Mouse (Mus musculus): Measurements from ENCODE around the gene Mgat5.

Mgat5 gene

GRCm38 (mm10) chr1:127259669-127260068 is 54.9 kb downstream of the Mgat5 start:
- peak; percentile 55 for DNase-seq (ENCODE audit: extremely low read depth, low read depth)

GRCm38 (mm10) chr1:127260969-127261368 is 56.2 kb downstream of the Mgat5 start:
- DNase-seq (ENCODE audit: extremely low read depth, low read depth) = no peak

GRCm38 (mm10) chr1:127262170-127262837 is 57.5 kb downstream of the Mgat5 start:
- no peak for DNase-seq (ENCODE audit: extremely low read depth, low read depth)

- DNase-seq (ENCODE audit: extremely low read depth, low read depth) = no peak
These were observed 63.2 kb downstream of the Mgat5 start for GRCm38 (mm10) chr1:127267985-127268384.

GRCm38 (mm10) chr1:127269343-127269742 is 64.5 kb downstream of the Mgat5 start:
- DNase-seq (ENCODE audit: extremely low read depth, low read depth) = no peak

GRCm38 (mm10) chr1:127270273-127271020 is 65.6 kb downstream of the Mgat5 start:
- no peak for DNase-seq (ENCODE audit: extremely low read depth, low read depth)

- no peak for DNase-seq (ENCODE audit: extremely low read depth, low read depth)
These were observed 66.3 kb downstream of the Mgat5 start for GRCm38 (mm10) chr1:127271156-127271555.

GRCm38 (mm10) chr1:127273363-127273762 is 68.5 kb downstream of the Mgat5 start:
- no peak for DNase-seq (ENCODE audit: extremely low read depth, low read depth)

GRCm38 (mm10) chr1:127275572-127276324 is 70.9 kb downstream of the Mgat5 start:
- DNase-seq (ENCODE audit: extremely low read depth, low read depth) = no peak

- no peak for DNase-seq (ENCODE audit: extremely low read depth, low read depth)
These were observed 73.3 kb downstream of the Mgat5 start for GRCm38 (mm10) chr1:127278067-127278466.

DNA sequence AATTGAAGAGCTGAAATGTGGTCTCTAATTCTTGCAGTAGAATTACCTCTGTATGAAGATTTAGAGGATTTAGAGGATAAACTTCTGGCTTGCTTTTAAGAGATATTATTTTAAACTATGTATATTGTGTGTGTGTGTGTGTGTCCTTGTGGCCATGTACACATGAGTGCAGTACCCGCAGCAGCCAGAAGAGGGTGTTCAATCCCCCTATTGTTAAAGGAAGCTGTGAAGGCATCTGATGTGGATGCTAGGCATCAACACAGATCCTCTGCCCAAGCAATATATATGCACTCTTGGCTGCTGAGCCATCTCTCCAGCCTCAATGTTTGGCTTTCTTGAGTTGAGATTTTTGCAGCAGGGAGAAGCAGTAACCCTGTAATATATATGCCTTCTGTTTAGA is 75.4 kb downstream of the Mgat5 start:
- DNase-seq (ENCODE audit: extremely low read depth, low read depth) = no peak

DNA sequence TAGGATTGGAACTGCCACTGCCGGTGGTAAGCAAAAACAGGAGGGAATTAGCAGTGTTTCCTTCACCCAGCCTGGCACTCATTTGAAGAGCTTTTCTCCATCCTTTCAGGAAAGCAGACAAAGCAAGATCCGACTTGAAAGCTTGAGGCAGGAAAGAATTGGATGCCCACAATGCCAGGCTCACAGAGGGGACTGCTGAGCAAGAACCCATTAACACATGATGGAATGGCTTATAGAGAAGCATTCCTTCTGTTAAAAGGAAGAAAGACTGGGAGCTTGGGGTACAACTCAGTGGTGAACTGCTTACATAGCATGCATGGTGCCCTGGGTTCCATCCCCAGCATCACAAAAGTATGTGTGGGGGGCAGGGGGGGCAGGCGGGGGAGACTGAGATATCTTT is 80.2 kb downstream of the Mgat5 start:
- no peak for DNase-seq (ENCODE audit: extremely low read depth, low read depth)

DNA sequence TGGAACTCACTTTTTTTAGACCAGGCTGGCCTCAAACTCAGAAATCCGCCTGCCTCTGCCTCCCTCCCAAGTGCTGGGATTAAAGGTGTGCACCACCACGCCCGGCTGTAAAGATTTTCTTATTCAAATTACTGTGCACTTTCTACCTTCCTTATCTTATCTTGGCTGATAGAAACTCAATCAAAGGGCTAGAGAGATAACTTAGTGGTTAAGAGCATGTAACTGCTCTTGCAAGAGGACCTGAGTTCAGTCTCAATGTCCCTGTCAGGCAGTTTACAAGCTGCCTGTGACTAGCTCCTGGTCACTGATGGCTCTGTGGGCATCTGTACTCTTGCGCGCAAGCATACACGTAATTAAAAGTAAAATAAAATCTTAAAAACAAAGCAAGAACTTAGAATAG is 82.7 kb downstream of the Mgat5 start:
- DNase-seq (ENCODE audit: extremely low read depth, low read depth) = no peak

- DNase-seq (ENCODE audit: extremely low read depth, low read depth) = no peak
These were observed 86.1 kb downstream of the Mgat5 start for GRCm38 (mm10) chr1:127290879-127291278.

GRCm38 (mm10) chr1:127291721-127292120 is 86.9 kb downstream of the Mgat5 start:
- no peak for DNase-seq (ENCODE audit: extremely low read depth, low read depth)

DNA sequence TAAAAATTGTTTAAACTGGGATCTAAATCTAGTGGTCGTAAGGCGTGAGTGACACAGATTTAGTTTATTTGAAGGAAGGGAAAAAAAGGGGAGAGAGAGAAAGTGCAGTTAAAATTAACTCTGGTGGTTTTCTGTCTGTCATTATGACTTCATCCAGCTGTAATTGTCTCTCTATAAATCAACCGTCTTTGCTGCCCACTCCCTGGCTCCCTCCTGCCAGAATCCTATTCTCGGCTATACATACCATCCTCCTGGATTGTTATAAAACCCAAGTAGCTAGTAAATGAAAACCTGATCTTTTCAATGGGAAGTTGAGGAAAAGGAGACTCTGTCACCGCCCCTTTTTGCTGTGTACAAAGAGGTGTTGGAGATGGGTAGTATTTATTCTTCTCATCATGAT is 88.5 kb downstream of the Mgat5 start:
- no peak for DNase-seq (ENCODE audit: extremely low read depth, low read depth)

GRCm38 (mm10) chr1:127296815-127297214 is 92.0 kb downstream of the Mgat5 start:
- peak; percentile 71 for DNase-seq (ENCODE audit: extremely low read depth, low read depth)

DNA sequence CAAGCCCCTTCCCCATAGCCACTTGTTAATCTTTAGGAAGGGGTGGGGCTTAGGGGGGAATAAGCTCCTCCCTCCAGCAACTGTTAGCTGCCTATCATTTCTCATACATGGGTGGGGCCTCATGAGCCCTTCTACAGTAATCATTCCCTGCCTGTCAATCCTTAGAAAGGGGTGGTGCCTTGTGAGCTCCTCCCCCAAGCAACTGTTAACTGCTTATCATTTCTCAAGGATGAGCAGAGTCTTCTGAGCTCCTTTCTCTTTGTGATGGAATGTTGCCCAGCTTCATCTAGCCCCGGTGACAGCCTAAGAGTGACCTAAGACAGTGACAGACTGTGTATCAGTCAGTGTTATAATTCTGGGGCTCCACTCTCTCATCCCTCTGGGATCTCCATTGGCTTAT is 95.0 kb downstream of the Mgat5 start:
- peak; percentile 82 for DNase-seq (ENCODE audit: extremely low read depth, low read depth)

- no peak for DNase-seq (ENCODE audit: extremely low read depth, low read depth)
These were observed 96.2 kb downstream of the Mgat5 start for GRCm38 (mm10) chr1:127301038-127301437.

GRCm38 (mm10) chr1:127302620-127303019 is 97.8 kb downstream of the Mgat5 start:
- DNase-seq (ENCODE audit: extremely low read depth, low read depth) = no peak

- no peak for DNase-seq (ENCODE audit: extremely low read depth, low read depth)
These were observed 99.0 kb downstream of the Mgat5 start for GRCm38 (mm10) chr1:127303791-127304190.

- DNase-seq (ENCODE audit: extremely low read depth, low read depth) = no peak
These were observed 99.5 kb downstream of the Mgat5 start for GRCm38 (mm10) chr1:127304281-127304680.
